Mouse (Mus musculus) megakaryocyte progenitor cell, adult 5-6 weeks (primary cell): ENCODE measurements at regions not wholly inside any gene's neighbourhood (a gene's known extent, or its start where the extent isn't known, plus 50 kb on each side); places are given as distances from the start of the nearest gene placed in this dataset.
A peak's percentile ranks its signal among the peaks of the same experiment; 100 is the strongest.

Experiments
- ATAC-seq: replicated peaks from 2 replicates; pipeline ENCODE4 v1.8.0; 2016; ENCODE audit warnings: mild to moderate bottlenecking, moderate TSS enrichment, inconsistent platforms; ENCODE audit not compliant: poor library complexity

DNA sequence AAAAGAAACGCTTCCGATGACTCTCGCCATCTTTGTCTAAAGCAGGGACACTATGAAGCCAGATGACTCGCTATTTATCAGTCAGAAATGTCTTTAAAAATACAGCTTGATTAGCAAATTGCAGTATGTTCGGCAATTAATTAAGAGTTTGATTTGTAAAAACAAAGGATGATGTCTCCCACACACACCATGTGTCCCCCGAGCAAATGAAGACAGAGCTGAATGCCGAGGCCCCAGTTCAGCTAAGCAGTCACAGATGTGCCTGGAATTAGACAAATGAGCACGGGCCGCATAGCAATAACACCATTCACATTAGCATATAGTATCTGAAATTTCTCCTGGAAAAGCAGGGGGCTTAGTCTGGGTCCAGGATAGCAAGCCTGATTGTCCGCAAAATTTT lies 98.3 kb upstream of the Sox5 start:
- no peak for ATAC-seq

DNA sequence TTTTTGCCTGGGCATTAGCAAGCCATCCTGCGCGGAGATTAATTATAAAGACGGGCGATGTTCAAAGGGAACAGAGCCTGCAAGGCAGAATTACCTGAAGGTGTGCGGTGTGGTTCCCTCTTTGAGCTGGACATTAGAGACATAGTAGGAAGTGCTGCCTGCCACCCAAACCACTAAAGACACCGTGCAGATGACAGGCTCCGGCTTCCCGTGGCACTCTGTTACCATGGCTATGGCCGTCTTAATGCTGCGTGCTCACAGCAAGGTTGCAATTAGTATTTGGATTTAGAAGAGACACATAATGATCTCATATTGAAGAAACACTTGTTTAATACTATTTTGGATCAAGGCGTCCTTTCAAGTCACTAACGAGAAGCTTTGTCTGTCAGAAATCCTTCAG lies 95.0 kb upstream of the Sox5 start:
- no peak for ATAC-seq

DNA sequence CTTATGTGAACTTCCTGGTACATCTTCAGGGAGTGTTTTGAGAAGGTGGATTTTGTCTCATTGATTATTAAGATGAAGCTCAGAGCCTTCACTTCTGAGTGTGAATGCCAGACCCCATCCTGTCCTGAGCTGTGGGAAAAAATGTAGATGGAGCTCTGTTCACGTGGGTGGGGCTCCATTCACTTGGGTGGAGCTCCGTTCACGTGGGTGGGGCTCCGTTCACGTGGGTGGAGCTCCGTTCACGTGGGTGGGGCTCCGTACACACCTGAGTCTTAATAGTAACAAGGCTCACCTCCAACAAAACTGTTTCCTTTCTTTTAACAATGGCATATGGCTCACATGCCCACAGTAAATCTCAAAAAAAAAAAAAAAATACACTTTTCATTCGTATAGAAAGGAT lies 94.1 kb upstream of the Sox5 start:
- peak; percentile 69 for ATAC-seq

DNA sequence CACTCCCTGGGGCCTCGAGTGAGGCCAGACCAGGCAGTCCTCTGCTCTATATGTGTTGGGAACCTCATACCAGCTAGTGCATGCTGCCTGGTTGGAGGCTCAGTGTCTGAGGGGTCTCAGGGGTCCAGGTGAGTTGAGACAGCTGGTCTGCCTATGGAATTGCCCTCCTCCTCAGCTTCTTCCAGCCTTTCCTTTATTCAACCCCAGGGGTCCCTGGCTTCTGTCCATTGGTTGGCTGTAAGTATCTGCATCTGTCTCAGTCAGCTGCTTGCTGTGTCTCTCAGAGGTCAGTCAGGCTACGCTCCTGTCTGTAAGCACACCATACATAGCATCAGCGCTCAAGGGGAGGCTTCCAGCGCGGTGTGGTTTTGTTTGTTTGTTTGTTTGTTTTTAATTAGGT lies 92.5 kb upstream of the Sox5 start:
- no peak for ATAC-seq

DNA sequence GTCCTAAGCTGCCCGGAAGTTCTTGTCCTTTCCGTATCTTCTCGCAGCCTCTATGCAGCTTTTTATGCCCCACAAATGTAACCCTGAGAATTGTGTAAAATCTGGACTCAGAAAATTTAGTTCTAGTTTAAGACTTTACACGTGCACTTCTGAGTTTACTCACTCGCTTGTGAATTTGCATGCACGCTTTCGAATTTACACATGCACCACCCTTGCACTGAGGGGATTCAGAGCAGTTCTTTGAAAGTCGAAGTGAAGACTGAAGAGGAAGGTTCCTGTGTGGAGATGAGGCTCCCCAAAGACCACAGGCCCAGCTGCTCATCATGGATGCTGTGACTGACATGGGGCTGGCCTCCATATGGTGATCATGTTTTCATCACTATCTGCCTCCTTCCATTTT lies 89.2 kb upstream of the Sox5 start:
- no peak for ATAC-seq

DNA sequence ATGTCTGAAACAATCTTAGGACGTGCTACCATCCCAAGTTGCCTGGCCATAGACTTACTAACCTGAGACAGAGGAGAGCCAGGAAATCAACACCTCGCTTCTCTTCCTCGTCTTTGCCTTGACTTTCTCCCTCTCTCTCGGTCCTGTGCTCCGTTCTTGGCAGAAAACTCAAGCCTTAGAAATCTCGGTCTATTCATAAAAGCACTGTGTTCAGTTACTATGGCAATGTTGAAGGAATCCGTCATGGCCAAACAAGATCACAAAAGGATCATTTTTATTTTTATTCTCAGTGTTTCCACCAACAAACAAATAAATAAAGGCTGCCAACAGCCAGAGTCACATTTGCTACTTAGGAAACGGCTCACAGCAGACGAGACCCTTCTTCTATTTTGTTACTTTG lies 85.6 kb upstream of the Sox5 start:
- ATAC-seq = no peak

DNA sequence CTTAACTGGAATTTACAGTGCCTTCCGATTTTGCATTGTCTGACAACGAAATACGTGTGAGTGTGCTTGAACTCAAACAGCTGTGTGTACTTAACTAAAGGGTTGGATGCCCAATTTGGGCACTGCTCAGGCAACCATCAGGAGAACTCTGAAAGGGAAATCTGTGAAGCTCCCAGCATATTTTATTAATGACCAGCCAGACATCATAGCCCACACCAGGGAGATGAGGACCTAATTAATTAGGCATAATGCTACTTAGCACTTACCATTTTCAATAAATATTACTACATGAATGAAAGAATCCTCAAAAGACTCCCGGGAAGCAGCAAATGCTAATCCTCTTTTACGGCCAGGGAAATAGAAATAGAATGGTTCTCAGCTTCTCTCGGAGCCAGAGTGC lies 82.2 kb upstream of the Sox5 start:
- ATAC-seq = no peak; the same call in 1 of the 2 replicates

DNA sequence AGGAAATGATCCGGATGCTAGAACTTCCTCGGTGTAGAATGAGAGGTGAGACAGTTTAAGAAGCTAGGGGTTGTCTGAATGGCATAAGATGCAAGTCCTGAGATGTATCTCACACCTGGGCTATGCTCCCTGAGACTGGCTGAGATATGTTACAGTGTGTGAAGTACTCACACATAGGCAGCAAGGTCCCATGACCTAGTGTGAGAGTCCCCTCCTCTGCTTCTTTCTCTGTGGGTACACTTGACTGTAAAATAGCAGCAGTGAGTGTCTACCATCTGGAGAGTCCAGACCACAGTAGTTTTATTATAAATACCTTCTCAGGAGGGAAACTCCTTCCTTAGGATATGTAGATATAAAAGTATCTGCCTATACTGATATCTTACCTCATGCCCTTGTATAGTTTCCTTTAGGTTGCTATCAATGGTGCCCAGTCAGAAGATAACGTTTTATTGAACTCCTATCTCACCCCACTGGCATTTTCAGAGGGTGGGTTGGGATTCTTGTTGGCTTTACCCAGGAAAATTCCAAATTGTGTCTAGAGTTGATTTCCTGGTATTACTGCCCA lies 81.7 kb upstream of the Sox5 start:
- peak; percentile 58 for ATAC-seq

DNA sequence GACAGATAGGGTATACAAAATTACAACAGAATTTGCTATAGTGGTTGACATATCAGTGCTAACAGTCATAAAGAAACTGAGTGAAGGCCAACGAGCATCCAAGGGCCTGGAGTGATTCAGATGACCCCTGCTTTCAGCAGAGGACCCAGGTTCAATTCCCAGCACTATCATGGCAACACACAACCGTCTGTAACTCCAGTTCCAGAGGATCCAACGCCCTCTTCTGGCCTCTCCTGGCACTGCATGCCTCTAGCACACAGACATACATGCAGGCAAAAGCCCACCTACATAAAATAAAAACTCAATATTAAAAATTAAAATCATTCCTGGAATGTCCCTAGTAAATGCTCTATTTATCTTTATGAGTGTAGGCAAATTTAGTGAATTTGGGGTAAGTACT lies 59.7 kb upstream of the Sox5 start:
- ATAC-seq = no peak

DNA sequence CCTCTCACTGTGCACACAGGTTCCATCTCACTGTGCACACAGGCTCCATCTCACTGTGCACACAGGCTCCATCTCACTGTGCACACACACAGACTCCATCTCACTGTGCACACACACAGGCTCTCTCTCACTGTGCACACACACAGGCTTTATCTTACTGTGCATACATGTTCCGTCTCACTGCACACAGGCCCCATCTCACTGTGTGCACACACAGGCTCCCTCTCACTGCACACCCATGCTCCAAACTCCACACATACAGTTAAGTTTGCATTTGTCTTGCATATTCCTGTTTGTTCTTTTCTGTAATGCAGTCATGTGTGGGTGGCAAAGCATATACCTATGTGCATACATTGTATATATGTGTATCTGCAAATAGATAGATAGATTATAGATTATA lies 57.6 kb upstream of the Sox5 start:
- ATAC-seq = peak; percentile 49

DNA sequence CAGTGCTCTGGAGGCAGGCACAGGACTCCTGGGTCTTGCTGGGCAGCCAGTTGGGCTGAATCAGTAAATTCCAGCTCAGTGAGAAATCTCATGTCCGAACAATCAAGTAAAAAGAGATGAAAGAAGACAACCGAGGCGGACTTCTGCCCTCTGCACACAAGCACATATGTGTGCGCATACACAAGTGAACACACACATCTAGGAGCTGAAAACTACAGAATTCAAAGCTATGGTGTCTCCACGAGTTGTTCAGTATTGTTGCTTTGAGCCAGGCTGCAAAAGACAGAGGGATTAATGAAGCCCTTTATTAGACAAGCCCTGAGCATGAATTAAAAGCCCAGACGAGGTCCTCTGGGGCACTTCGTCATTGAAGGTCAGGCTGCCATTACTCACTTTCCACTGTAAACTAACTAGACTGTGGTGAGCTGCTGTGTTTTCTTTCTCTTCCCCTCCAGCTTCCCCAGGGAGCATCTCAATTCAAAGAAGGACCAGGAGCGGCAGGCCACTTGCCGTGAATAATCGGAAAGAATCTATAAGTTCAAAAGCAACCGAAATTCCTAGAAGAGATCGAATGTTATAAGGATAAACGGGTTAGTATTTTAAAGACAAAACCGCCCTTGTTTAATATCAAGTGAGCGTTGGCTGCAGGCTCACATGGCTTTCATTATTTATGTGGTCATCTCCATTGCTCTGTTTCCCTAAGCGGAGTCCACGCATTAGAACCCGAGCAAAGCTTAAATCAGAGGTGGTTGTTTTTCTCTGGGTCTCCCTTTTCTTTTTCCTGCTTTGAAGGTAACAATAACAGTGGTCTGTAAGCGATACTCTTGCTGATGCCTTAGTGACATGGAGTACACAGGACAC lies 52.8 kb upstream of the Sox5 start:
- ATAC-seq = no peak
